ENCODE assay signal across 22 mouse cellular contexts in genomic region chr19:23043699-23044098, GRCm38 (mm10).
DNase-seq lines count a peak whose midpoint lies in the region; ATAC-seq and TF ChIP-seq lines count a peak whose summit lies in the region.
"Had no signal": no experiment of that assay in that cellular context is flagged by ENCODE, and none has a peak within 500 bp of the region (broad histone marks: within the 10 kb centered on the region; RNA-seq: fewer than 3 reads in every experiment).

No protein-coding gene starts in this region.

- no peak overlapping the region for H3K9ac ChIP-seq in intestine, embryonic 14.5 days (ENCODE audit: low read length)
- H3K9ac ChIP-seq in intestine, postnatal 0 days (ENCODE audit: low read depth, low read length) = no peak overlapping the region
- no peak overlapping the region for H3K9ac ChIP-seq in intestine, embryonic 16.5 days (ENCODE audit: low read depth, low read length)
- H3K9ac ChIP-seq: forebrain, embryonic 13.5 days; hindbrain, embryonic 14.5 days had no signal

- H3K4me3 ChIP-seq in gastrocnemius, adult 2 months = no peak overlapping the region
- no peak overlapping the region for H3K4me3 ChIP-seq in intestine, embryonic 14.5 days (ENCODE audit: low read depth, low read length)
- no peak overlapping the region for H3K4me3 ChIP-seq in intestine, postnatal 0 days (ENCODE audit: low read depth, low read length)
- H3K4me3 ChIP-seq in intestine, embryonic 16.5 days (ENCODE audit: low read length) = no peak overlapping the region
- H3K4me3 ChIP-seq: forebrain, embryonic 10.5 days; forebrain, embryonic 13.5 days had no signal

- H3K9me3 ChIP-seq in intestine, embryonic 14.5 days (ENCODE audit: control insufficient read depth, low read length) = no peaks in the 10 kb centered on the region
- no peaks in the 10 kb centered on the region for H3K9me3 ChIP-seq in intestine, postnatal 0 days (ENCODE audit: control insufficient read depth)
- H3K9me3 ChIP-seq in intestine, embryonic 16.5 days (ENCODE audit: control insufficient read depth, low read length) = no peaks in the 10 kb centered on the region
- H3K9me3 ChIP-seq: forebrain, embryonic 10.5 days; forebrain, embryonic 13.5 days; G1E had no signal

- no peak overlapping the region for H3K4me2 ChIP-seq in intestine, embryonic 14.5 days (ENCODE audit: low read length)
- no peak overlapping the region for H3K4me2 ChIP-seq in intestine, postnatal 0 days (replicated peaks; ENCODE audit: low read depth)
- no peak overlapping the region for H3K4me2 ChIP-seq in intestine, embryonic 16.5 days (ENCODE audit: low read depth, low read length)
- H3K4me2 ChIP-seq: forebrain, embryonic 13.5 days; heart, embryonic 11.5 days; hindbrain, embryonic 14.5 days had no signal

- intact Hi-C loops in gastrocnemius, adult 2 months (cut with DNase I) = no loop called here

- H3K27ac ChIP-seq in gastrocnemius, adult 2 months = peak overlapping the region; percentile 9; the same call in 1 of the 2 replicates
- no peak overlapping the region for H3K27ac ChIP-seq in intestine, embryonic 14.5 days (ENCODE audit: low read depth)
- H3K27ac ChIP-seq in intestine, postnatal 0 days (ENCODE audit: low read depth, low read length) = no peak overlapping the region
- H3K27ac ChIP-seq in intestine, embryonic 16.5 days (ENCODE audit: low read length) = no peak overlapping the region
- H3K27ac ChIP-seq: forebrain, embryonic 10.5 days; forebrain, embryonic 13.5 days; hindbrain, embryonic 14.5 days; hindbrain, postnatal 0 days had no signal

- no peak for TF ChIP-seq CTCF in gastrocnemius, adult 2 months (IDR thresholded peaks at IDR 0.05)
- no peak for TF ChIP-seq CTCF in intestine, postnatal 0 days (IDR thresholded peaks at IDR 0.05; ENCODE audit: low read depth)

- no peaks in the 10 kb centered on the region for H3K36me3 ChIP-seq in intestine, embryonic 14.5 days (ENCODE audit: control insufficient read depth, insufficient read depth, low read length)
- no peaks in the 10 kb centered on the region for H3K36me3 ChIP-seq in intestine, postnatal 0 days (ENCODE audit: control insufficient read depth, insufficient read depth)
- no peaks in the 10 kb centered on the region for H3K36me3 ChIP-seq in intestine, embryonic 16.5 days (ENCODE audit: control insufficient read depth, insufficient read depth, low read length)
- H3K36me3 ChIP-seq: forebrain, embryonic 10.5 days; G1E had no signal

- H3K27me3 ChIP-seq in intestine, embryonic 14.5 days (replicated peaks; ENCODE audit: control insufficient read depth, insufficient read depth, low read length) = no peaks in the 10 kb centered on the region
- no peaks in the 10 kb centered on the region for H3K27me3 ChIP-seq in intestine, postnatal 0 days (replicated peaks; ENCODE audit: control insufficient read depth, insufficient read depth, low read length)
- H3K27me3 ChIP-seq in intestine, embryonic 16.5 days (replicated peaks; ENCODE audit: control insufficient read depth, insufficient read depth, low read length) = no peaks in the 10 kb centered on the region
- H3K27me3 ChIP-seq: forebrain, embryonic 13.5 days; Patski had no signal

- no peak for DNase-seq in gastrocnemius, adult 2 months
- DNase-seq in gastrocnemius, adult 8-10 months (ENCODE audit: low spot score in 2 of 2) = no peak
- DNase-seq in intestine, embryonic 14.5 days (ENCODE audit: low spot score) = peak; percentile 33
- no peak for DNase-seq in urinary bladder, postnatal 36 days (ENCODE audit: low spot score in 2 of 2)
- DNase-seq: adrenal gland, postnatal 10 days; adrenal gland, postnatal 36 days; cerebellum, adult 18-20 months; cerebellum, adult 9-10 months; cerebellum, postnatal 14 days; gastrocnemius, postnatal 25 days; heart, postnatal 36 days had no signal

- ATAC-seq in intestine, embryonic 14.5 days (replicated peaks; ENCODE audit: low FRiP score, low TSS enrichment, low read depth) = no peak
- ATAC-seq in intestine, postnatal 0 days = no peak
- ATAC-seq in intestine, embryonic 16.5 days = peak; percentile 55
- ATAC-seq: forebrain, embryonic 13.5 days; forebrain, embryonic 16.5 days; hindbrain, postnatal 0 days; inflammation-experienced regulatory T-cells, adult 6 months; Patski had no signal

- no peaks in the 10 kb centered on the region for H3K4me1 ChIP-seq in intestine, embryonic 14.5 days (replicated peaks; ENCODE audit: control insufficient read depth, insufficient read depth, low read length)
- H3K4me1 ChIP-seq in intestine, postnatal 0 days (replicated peaks; ENCODE audit: control insufficient read depth, insufficient read depth, low read length) = peaks cover 5% of the 10 kb centered on the region; the same call in 1 of the 2 replicates
- H3K4me1 ChIP-seq in intestine, embryonic 16.5 days (ENCODE audit: control insufficient read depth, insufficient read depth, low read length) = no peaks in the 10 kb centered on the region
- H3K4me1 ChIP-seq: forebrain, embryonic 10.5 days; forebrain, embryonic 13.5 days had no signal
